Mouse (Mus musculus) brain, embryonic 14.5 days (tissue): ENCODE measurements at regions not wholly inside any gene's neighbourhood (a gene's known extent, or its start where the extent isn't known, plus 50 kb on each side); places are given as distances from the start of the nearest gene placed in this dataset.
"Not testable (repeated sequence)": the region's sequence is repeated elsewhere in the genome, so short reads cannot be mapped to it uniquely, and the experiment has no call there.

ENCODE experiments used
- DNase-seq: peaks from one replicate; pipeline ENCODE4 v3.0.0-alpha.2; 2011; ENCODE audit warnings: low read depth
- CTCF ChIP-seq: fragments of 200-500 bp; IDR thresholded peaks from 2 replicates; pipeline ENCODE4 v1.5.1; 2012; ENCODE audit warnings: inconsistent platforms, mild to moderate bottlenecking, moderate library complexity, borderline replicate concordance; ENCODE audit not compliant: insufficient read depth, insufficient read length; ENCODE audit errors: extremely low read depth
- POLR2A ChIP-seq: fragments of 200-500 bp; IDR thresholded peaks from 2 replicates; pipeline ENCODE4 v1.6.1; 2012; ENCODE audit warnings: mild to moderate bottlenecking, inconsistent platforms, borderline replicate concordance; ENCODE audit not compliant: poor library complexity, insufficient read depth, insufficient read length, severe bottlenecking; ENCODE audit errors: extremely low read depth

GRCm38 (mm10) chr3:44298166-44298565, 1080.0 kb upstream of the Pcdh10 start:
- DNase-seq = not testable (repeated sequence)

- peak; percentile 58 for DNase-seq
- no peak for TF ChIP-seq POLR2A
- TF ChIP-seq CTCF = no peak
These were observed 1077.1 kb upstream of the Pcdh10 start for GRCm38 (mm10) chr3:44301077-44301476.

GRCm38 (mm10) chr3:44323205-44323604, 1055.0 kb upstream of the Pcdh10 start:
- TF ChIP-seq CTCF (no peak), POLR2A (no peak)

More at GRCm38 (mm10) chr3:44323205-44323604, 1055.0 kb upstream of the Pcdh10 start:
- no peak for DNase-seq
